Mouse (Mus musculus) limb, embryonic 10.5 days (tissue): ENCODE results near the gene Tmem212. TPM values are rescaled to one million over a fixed set of nuclear protein-coding genes. Genes with fewer than 3 reads are reported as not detected.

ENCODE experiments used
- DNase-seq: peaks from one replicate; pipeline ENCODE4 v3.0.0-alpha.2; 2017; ENCODE audit warnings: low spot score
- H3K27ac ChIP-seq: fragments of 300-500 bp; sonication (generic); 2 replicates; pipeline ENCODE4 v1.5.1; 2016; ENCODE audit warnings: mild to moderate bottlenecking
- H3K27me3 ChIP-seq: fragments of 300-500 bp; sonication (generic); 2 replicates; pipeline ENCODE4 v1.6.1; 2016; ENCODE audit warnings: low read depth, mild to moderate bottlenecking; ENCODE audit not compliant: poor library complexity, severe bottlenecking
- H3K36me3 ChIP-seq: fragments of 300-500 bp; sonication (generic); 2 replicates; pipeline ENCODE4 v1.6.1; 2016; ENCODE audit warnings: mild to moderate bottlenecking, moderate library complexity
- H3K4me1 ChIP-seq: fragments of 300-500 bp; sonication (generic); 2 replicates; pipeline ENCODE4 v1.6.1; 2016
- H3K4me3 ChIP-seq: fragments of 300-500 bp; sonication (generic); 2 replicates; pipeline ENCODE4 v1.5.1; 2016; ENCODE audit warnings: mild to moderate bottlenecking, moderate library complexity
- H3K9me3 ChIP-seq: fragments of 300-500 bp; sonication (generic); replicated peaks from 2 replicates; pipeline ENCODE4 v1.6.1; 2016; ENCODE audit warnings: mild to moderate bottlenecking
- WGBS: fragments of 180-500 bp; shearing (Covaris S2); methylation state at CpG from one replicate; pipeline ENCODE4 v1.1.7; 2016; 5-methylcytosine and 5-hydroxymethylcytosine counted together
- polyA plus RNA-seq: library from polyadenylated mRNA; unstranded; fragments of >200 nt; fragmentation: Nextera tagmentation; extraction: Ambion mirVana; gene quantifications from 2 replicates; pipeline ENCODE4 v1.2.1, GENCODE M21; 2016

Tmem212 gene
- polyA plus RNA-seq, 1 experiment from 2014 or later: not detected

DNA sequence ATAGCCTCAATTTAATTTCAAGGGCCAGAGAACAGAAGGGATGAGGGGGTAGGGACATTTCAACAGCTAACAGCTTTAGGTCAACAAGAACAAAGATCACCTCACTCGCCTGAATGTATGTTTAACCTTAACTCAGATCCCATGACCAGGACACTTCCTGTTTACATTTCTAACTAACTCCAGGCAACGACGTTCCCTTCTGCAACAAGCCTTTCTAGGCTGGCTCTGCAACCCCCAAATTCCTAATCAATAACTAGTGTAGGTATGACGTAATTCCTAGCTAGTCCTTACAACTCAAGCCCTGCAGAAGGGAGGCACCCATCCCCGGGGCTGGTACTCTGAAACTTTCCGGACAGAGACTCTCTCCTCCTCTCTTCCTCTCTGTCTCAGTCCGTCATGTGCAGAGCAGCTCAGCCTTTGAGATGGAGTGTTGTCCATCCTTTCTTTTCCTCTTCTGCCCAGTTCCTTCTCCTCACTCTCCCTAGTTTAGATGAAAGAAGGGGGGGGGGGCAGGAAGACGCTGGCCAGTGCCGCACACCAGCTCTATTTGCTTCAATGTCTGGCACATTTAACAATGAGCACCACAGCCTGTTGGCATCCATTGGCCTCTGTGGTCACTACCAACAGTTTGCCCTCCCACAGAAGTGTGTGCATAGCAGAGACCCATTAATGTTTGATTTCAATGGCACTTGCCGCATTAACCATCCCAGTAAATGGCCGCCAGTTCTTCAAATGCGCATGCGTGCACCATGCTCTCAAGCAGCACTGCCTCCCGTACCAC is 22.7 kb upstream of the Tmem212 start:
- Histone ChIP-seq H3K27ac (no peak overlapping the region), H3K4me3 (no peak overlapping the region), H3K27me3 (no peaks in the 10 kb centered on the region), H3K4me1 (no peaks in the 10 kb centered on the region), H3K36me3 (no peaks in the 10 kb centered on the region), H3K9me3 (0 out of 2 replicates have a peak, but pooled peaks cover 2% of the 10 kb centered on the region)
- 89% methylated on average over 14 of the region's 14 CpGs for WGBS
- no peak for DNase-seq

DNA sequence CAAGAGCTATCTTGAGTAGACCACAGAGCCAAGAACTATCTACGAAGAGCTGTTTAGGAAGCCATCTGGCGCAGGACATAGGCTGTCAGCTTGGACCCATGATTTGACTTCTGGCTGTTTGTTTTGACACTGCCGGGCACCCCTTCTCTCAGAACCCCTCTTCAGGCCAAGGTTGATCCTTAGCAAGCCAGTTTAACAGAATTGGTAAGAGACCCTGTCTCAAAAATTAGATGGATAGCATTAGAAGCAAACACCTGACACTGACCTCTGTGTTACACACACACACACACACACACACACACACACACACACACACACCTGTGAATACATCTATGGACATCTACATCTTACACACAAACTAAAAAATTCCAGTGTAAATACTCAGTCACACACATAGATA is 12.8 kb upstream of the Tmem212 start:
- no peak overlapping the region for H3K4me3 ChIP-seq
- 84% methylated on average over 3 of the region's 3 CpGs for WGBS

DNA sequence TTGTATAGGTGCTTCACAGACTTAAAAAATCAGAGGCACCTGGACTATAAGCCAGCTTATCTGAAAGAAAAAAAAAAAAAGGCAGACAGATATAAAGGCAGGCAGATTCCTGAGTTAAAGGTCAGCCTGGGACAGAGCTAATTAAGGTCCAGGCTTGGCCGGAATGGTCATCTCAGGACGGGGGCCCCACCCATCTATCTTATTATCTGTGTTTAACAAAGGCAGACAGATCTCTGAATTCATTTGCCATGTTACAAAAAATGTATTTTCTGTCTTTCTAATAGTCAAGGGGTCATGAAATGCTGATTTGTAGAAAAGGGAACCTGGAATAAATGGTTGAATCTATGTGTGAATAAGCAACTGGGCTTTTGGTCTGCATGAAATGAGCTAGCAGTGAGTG is 12.1 kb upstream of the Tmem212 start:
- Histone ChIP-seq H3K4me3 (no peak overlapping the region), H3K36me3 (no peaks in the 10 kb centered on the region), H3K27ac (no peak overlapping the region), H3K4me1 (no peaks in the 10 kb centered on the region; the same call in 1 of the 2 replicates), H3K27me3 (no peaks in the 10 kb centered on the region), H3K9me3 (no peaks in the 10 kb centered on the region)
- DNase-seq: no peak
- 80% methylated on average over 2 of the region's 2 CpGs for WGBS

More for the DNA sequence above, 12.8 kb upstream of the Tmem212 start:
- no peaks in the 10 kb centered on the region for H3K9me3 ChIP-seq
- H3K27ac ChIP-seq: no peak overlapping the region
- no peaks in the 10 kb centered on the region for H3K36me3 ChIP-seq
- DNase-seq: no peak
- H3K4me1 ChIP-seq: no peaks in the 10 kb centered on the region; the same call in 1 of the 2 replicates
- no peaks in the 10 kb centered on the region for H3K27me3 ChIP-seq

DNA sequence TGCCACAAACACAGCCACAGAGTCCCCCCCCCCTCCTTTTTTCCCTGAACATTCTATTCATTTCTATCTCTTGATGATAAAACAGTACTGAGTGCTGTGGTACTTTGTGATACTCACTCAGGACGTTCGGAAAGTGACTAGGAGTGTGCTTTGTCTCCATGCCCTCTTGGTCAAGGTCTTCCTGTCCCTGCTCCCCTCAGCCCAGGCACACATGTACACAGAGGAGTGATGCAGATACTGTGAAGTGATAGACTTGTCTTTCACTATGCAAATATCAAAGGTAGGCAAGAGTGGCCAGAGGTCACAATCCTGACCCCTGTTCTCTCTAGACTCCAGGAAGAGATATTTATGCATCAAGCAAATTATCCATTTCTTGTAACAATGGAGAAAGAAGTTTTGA is 11.1 kb upstream of the Tmem212 start:
- H3K4me3 ChIP-seq: no peak overlapping the region
- H3K9me3 ChIP-seq: no peaks in the 10 kb centered on the region
- no peak for DNase-seq
- H3K4me1 ChIP-seq: no peaks in the 10 kb centered on the region; the same call in 1 of the 2 replicates
- no peaks in the 10 kb centered on the region for H3K36me3 ChIP-seq
- no peaks in the 10 kb centered on the region for H3K27me3 ChIP-seq
- H3K27ac ChIP-seq: no peak overlapping the region
- WGBS: 85% methylated on average over 2 of the region's 2 CpGs

DNA sequence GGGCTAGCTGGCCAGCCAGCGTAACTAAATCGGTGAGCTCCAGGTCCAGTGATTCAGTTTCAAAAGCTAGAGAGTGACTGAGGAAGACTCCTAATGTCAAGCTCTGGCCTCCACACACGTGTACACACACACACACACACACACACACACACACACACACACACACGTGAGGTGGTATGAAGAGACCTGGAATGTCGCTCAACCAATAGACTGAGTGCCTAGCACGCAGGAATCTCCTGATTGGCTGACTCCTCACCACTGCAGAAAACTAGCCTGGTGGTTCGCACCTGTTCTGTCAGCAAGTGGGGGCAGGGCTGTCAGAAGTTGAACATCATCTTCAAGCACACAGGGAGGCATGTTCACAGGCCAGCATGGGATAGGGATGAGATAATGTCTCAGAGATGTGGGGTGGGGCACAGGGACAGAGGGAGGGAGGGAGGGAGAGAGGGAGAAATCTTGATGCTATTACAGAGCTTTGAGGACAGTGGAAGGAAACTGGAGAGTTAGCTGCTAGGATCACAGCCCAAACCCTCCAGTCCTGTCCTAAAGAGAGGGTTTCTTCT is 10.6 kb upstream of the Tmem212 start:
- 82% methylated on average over 7 of the region's 7 CpGs for WGBS
- no peaks in the 10 kb centered on the region for H3K9me3 ChIP-seq
- H3K27me3 ChIP-seq: no peaks in the 10 kb centered on the region
- no peak for DNase-seq
- no peak overlapping the region for H3K27ac ChIP-seq
- no peaks in the 10 kb centered on the region for H3K36me3 ChIP-seq
- H3K4me1 ChIP-seq: no peaks in the 10 kb centered on the region; the same call in 1 of the 2 replicates
- H3K4me3 ChIP-seq: no peak overlapping the region

DNA sequence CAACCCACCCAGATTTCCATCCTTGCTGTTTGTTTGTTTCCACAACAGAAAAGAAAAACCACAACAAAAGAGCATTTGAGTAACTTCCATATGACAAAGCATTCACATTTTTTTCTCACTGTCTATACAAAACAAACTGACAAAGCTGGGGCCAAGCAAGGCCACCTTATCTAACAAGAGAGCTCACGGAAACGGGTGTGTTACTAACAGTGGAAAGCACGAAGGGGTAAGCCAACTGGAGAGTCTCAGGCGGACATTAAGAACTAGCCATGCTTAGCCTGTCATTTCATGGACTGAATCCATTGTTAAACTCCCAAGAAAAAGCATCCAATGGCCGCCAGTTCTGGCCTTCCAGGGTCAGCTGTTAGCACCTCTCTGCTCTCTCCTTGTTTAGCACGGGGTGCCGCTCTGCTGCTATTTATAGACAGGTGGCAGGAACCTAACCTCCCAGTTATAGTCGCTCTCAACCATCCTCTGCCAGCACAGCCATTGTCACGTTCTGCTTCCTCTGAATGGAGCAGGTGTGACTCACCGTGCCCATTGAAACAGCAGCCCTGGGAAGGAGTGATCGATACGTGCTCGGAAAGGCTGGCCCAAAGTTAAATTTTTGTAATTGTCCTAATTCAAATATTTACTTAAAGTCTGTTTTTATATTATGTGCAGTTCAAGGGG is 8.6 kb upstream of the Tmem212 start:
- Histone ChIP-seq H3K9me3 (no peaks in the 10 kb centered on the region), H3K4me1 (no peaks in the 10 kb centered on the region; the same call in 1 of the 2 replicates), H3K27me3 (no peaks in the 10 kb centered on the region), H3K27ac (no peak overlapping the region), H3K36me3 (no peaks in the 10 kb centered on the region), H3K4me3 (no peak overlapping the region)
- DNase-seq: no peak
- 79% methylated on average over 13 of the region's 13 CpGs for WGBS

DNA sequence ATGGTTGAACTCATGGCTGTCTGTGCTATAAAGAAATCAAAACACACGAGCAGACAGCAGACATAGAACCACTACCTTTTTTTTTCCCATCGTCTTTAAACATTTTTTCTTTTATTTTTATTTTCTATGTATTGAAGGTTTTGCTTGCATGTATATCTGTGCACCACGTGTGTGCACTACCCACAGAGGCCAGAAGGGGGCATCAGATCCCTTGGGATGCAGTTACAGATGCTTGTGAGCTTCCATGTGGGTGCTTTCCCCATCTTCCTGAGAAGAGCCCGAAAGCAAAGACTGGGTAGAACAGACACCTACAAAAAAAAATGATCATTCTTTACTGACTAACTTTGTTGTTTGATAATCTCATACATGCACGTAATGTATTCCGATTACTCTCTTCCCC is 5.7 kb upstream of the Tmem212 start:
- Histone ChIP-seq H3K9me3 (no peaks in the 10 kb centered on the region), H3K27ac (no peak overlapping the region), H3K4me1 (peaks cover 7% of the 10 kb centered on the region), H3K27me3 (no peaks in the 10 kb centered on the region), H3K36me3 (no peaks in the 10 kb centered on the region), H3K4me3 (no peak overlapping the region)
- WGBS: 89% methylated on average over 6 of the region's 6 CpGs
- no peak for DNase-seq

DNA sequence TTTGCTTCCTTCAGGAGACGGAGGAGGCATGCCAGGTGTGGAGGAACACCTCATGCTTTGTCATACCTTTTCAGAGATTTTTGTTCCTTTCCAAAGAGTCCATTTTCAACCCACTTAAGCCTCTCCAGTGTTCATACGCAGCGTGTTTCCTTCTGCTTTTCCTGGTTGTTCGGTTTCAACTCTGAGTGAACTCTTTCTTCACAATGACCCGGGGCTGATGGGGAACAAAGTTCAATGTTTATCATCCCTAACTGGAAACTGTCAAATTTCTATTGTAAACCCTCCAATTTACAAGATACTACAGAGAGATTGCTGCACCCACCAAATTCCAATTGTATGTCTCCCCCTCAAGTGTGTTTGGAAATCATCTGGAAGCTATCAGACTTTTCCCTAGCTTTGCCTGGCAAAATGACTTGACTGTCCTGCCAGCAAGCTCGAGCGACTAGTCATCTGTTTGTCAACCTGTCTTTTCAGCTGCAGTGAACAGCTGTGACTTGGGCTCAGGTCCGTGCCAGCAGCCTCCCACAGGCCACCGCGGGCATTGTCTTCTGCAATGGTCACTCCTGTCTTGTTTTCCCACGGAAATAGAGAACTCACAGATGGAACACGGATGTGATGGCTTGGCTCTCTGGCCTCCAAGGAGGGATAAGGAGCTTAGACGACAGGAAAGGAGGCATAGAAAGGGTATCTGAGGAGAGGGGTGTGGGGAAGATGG is 3.0 kb upstream of the Tmem212 start:
- H3K27me3 ChIP-seq: no peaks in the 10 kb centered on the region
- no peak for DNase-seq
- no peaks in the 10 kb centered on the region for H3K36me3 ChIP-seq
- peaks cover 7% of the 10 kb centered on the region for H3K4me1 ChIP-seq
- H3K9me3 ChIP-seq: no peaks in the 10 kb centered on the region
- WGBS: 77% methylated on average over 13 of the region's 13 CpGs
- no peak overlapping the region for H3K27ac ChIP-seq
- H3K4me3 ChIP-seq: no peak overlapping the region

DNA sequence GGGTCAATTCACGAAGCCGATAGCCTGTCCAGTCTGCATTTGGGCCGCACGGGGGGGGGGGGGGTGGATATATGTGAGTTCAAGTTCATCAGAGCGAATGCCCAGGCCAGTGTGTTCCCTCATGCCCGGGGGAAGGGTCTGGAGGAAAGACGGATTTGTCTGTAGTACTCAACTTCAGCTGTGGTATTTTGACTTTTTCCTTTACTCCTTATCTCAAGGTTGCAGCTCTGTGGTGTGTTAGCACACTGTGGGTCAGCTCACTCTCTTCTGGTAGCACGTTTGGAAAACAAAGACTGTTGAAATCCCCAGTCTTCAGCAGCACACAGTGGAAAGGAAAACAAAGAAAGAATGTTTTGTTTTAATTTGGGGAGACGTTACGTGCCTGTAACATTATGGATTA is 2.0 kb upstream of the Tmem212 start:
- Histone ChIP-seq H3K4me3 (no peak overlapping the region), H3K4me1 (peaks cover 7% of the 10 kb centered on the region), H3K27me3 (no peaks in the 10 kb centered on the region), H3K36me3 (no peaks in the 10 kb centered on the region), H3K27ac (no peak overlapping the region), H3K9me3 (no peaks in the 10 kb centered on the region)
- 82% methylated on average over 10 of the region's 10 CpGs for WGBS
- no peak for DNase-seq

DNA sequence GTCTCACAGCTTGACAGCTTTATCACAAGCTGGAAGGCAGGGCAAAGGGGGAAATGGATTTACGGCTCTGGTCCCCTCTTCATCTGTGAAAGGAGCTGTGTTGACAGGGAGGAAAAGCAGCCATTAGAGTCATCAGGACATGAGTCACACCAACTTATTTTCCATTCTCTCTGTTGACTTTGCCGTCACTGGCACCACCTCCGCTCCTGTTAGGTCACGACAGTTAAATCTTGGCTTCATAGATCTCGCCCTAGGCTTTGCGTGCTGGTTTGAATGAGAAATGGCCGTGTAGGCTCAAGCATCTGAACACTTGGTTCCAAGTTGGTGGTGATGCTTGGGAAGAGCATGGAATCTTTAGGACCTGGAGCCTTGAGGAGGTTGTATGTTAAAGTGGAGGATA is 9.6 kb downstream of the Tmem212 start:
- H3K4me3 ChIP-seq: no peak overlapping the region
- no peaks in the 10 kb centered on the region for H3K27me3 ChIP-seq
- no peaks in the 10 kb centered on the region for H3K4me1 ChIP-seq
- 52% methylated on average over 7 of the region's 7 CpGs for WGBS
- no peaks in the 10 kb centered on the region for H3K36me3 ChIP-seq
- no peaks in the 10 kb centered on the region for H3K9me3 ChIP-seq
- no peak overlapping the region for H3K27ac ChIP-seq
- no peak for DNase-seq

DNA sequence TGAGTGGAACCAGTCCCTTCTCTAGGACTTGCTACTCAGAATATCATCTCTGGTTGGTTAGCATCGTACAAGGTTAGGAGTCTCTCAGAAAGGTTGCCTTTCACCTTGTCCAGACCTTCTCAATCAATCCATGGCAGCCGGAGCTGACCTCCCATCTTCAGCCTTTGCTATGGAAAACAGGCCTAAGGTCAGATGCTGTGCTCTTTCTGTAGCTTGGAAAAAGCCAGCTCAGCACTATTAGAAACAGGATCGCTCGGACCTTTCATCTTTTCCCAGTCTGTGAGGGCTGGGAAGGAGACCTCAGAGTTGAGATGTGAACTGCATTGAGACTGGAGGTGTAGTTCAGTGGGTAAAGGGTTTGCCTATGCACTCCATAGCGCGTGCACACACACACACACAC is 10.6 kb downstream of the Tmem212 start:
- Histone ChIP-seq H3K4me3 (no peak overlapping the region), H3K4me1 (no peaks in the 10 kb centered on the region), H3K27me3 (no peaks in the 10 kb centered on the region), H3K9me3 (no peaks in the 10 kb centered on the region), H3K27ac (no peak overlapping the region), H3K36me3 (no peaks in the 10 kb centered on the region)
- no peak for DNase-seq
- WGBS: 81% methylated on average over 6 of the region's 6 CpGs

DNA sequence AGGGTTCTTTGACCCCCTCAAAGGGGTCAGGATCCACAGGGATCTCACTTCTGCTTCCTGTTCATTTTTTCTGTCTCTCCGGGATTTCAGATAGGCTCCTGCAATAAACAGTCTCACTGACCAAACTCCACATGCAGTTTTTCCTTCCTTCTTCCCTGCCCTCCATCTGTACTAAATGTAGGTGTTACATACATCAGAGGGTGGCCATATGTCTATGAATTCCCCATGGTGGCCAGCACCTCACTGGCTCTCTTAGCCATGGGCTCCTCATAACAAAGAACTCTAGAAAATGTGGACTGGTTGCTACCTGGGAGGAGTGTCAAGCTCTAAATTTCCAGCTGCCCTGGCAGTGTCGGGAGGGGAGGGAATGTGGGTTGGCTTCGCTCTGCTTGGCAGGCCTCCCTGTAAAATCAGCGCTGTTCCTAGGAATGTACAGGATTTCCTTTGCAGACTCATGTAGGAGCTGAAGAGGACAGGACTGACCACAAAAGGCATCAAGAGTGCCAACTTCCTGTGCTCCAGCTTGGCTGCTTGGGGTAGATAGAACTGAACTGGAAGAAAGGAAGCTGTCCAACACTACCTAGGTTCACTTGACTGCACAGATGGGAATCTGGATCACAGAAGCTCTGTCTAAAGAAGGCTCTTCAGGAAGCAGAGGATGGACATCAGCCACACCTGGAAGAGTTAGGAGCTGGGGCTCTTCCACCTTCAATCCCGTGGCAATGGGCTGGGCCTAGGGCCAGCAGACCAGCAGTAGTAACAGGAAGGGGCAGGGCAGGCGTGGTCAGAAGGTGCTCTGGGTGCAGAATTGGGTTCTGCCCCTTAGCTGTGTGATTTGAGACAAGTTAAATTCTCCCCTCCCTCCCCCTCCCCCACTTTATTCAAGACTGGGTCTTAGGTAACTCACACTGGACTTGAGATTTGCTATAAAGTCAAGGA is 14.0 kb downstream of the Tmem212 start:
- 79% methylated on average over 6 of the region's 6 CpGs for WGBS
- H3K4me1 ChIP-seq: no peaks in the 10 kb centered on the region
- DNase-seq: no peak
- no peak overlapping the region for H3K4me3 ChIP-seq
- no peak overlapping the region for H3K27ac ChIP-seq
- H3K27me3 ChIP-seq: no peaks in the 10 kb centered on the region
- no peaks in the 10 kb centered on the region for H3K9me3 ChIP-seq
- H3K36me3 ChIP-seq: no peaks in the 10 kb centered on the region
